Mouse (Mus musculus) ES-Bruce4 (cell line): ENCODE results near the gene Nod2. TPM values are rescaled to one million over a fixed set of nuclear protein-coding genes. Genes with fewer than 3 reads are reported as not detected.

Experiments
- H3K27ac ChIP-seq: 2 replicates; pipeline ENCODE4 v1.5.1; 2012; ENCODE audit warnings: low read length, inconsistent platforms; ENCODE audit not compliant: insufficient read depth
- H3K27me3 ChIP-seq: 2 replicates; pipeline ENCODE4 v1.6.1; 2012; ENCODE audit warnings: mild to moderate bottlenecking, low read length, inconsistent platforms; ENCODE audit not compliant: control insufficient read depth, poor library complexity, insufficient read depth, severe bottlenecking
- H3K36me3 ChIP-seq: 2 replicates; pipeline ENCODE4 v1.6.1; 2012; ENCODE audit warnings: inconsistent platforms, mild to moderate bottlenecking, low read length, moderate library complexity; ENCODE audit not compliant: control insufficient read depth, poor library complexity, insufficient read depth, severe bottlenecking
- H3K4me1 ChIP-seq: one replicate; pipeline ENCODE4 v1.8.1; 2011; ENCODE audit warnings: low read length; ENCODE audit not compliant: control insufficient read depth, insufficient read depth
- H3K4me3 ChIP-seq: 2 replicates; pipeline ENCODE4 v1.5.1; 2011; ENCODE audit warnings: low read depth, mild to moderate bottlenecking, low read length
- H3K9ac ChIP-seq: 2 replicates; pipeline ENCODE4 v1.6.1; 2012; ENCODE audit warnings: low read depth, mild to moderate bottlenecking, inconsistent platforms; ENCODE audit not compliant: poor library complexity, severe bottlenecking
- H3K9me3 ChIP-seq: replicated peaks from 2 replicates; pipeline ENCODE4 v1.6.1; 2012; ENCODE audit warnings: mild to moderate bottlenecking, low read length, inconsistent platforms; ENCODE audit not compliant: control insufficient read depth, poor library complexity, insufficient read depth, severe bottlenecking
- CTCF ChIP-seq: IDR thresholded peaks from one replicate; pipeline ENCODE4 v1.8.1; 2011; ENCODE audit warnings: low read depth, low read length
- EP300 ChIP-seq: IDR thresholded peaks from 2 replicates; pipeline ENCODE4 v1.6.1; 2011; ENCODE audit warnings: low read depth, low read length; ENCODE audit not compliant: insufficient read depth
- POLR2A ChIP-seq: IDR thresholded peaks from one replicate; pipeline ENCODE4 v1.8.1; 2011; ENCODE audit warnings: low read length; ENCODE audit not compliant: insufficient read depth
- polyA plus RNA-seq: library from polyadenylated mRNA; stranded (reverse); fragments of >200 nt; gene quantifications from 2 replicates; pipeline ENCODE4 v1.2.4, GENCODE M21; 2011; ENCODE audit warnings: low read depth; ENCODE audit not compliant: missing spikeins, insufficient read depth, insufficient read length

Nod2 gene
- polyA plus RNA-seq, 1 experiment: 1.2 TPM

DNA sequence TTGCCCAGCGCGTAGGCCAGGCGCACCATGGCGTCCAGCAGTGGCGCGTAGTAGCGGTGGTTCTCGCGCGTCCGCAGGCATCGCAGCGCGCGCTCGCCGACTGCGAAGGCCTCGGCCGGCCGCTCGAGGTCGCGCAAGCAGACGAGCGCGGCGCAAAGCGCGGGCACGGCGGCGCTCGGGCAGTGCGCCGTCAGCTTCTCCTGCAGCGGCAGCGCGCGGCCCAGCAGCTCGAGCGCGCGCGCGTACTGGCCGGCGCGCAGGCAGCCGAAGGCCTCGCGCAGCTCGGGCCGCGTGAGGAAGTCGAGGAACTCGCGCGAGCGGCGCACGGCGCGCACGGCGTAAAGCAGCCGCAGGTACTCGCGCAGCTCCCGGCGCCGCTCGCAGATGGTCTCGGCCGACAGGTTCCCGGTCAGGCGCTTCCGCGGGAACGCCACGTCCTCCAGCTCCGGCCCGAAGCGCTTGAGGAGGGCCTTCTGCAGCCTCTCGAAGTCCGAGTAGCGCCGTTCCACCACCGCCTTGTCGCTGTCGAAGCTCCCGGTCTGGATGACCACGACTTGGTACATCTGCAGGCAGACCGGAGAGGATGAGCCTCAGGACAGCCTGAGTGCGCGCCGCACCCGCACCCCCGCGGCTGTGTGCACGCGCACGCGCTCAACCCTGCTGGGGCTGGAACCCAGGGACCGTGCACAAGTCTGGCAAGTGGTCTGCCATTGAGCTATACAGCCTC, 19.7 kb upstream of the Nod2 start:
- Histone ChIP-seq H3K9ac (peak overlapping the region; percentile 70), H3K27ac (no peak overlapping the region), H3K4me3 (peak overlapping the region; percentile 72), H3K27me3 (peaks cover 2% of the 10 kb centered on the region; the same call in 1 of the 2 replicates), H3K4me1 (no peaks in the 10 kb centered on the region), H3K9me3 (peaks cover 5% of the 10 kb centered on the region; the same call in 1 of the 2 replicates), H3K36me3 (no peaks in the 10 kb centered on the region)
- no peak for TF ChIP-seq EP300
- TF ChIP-seq CTCF: no peak
- no peak for TF ChIP-seq POLR2A

DNA sequence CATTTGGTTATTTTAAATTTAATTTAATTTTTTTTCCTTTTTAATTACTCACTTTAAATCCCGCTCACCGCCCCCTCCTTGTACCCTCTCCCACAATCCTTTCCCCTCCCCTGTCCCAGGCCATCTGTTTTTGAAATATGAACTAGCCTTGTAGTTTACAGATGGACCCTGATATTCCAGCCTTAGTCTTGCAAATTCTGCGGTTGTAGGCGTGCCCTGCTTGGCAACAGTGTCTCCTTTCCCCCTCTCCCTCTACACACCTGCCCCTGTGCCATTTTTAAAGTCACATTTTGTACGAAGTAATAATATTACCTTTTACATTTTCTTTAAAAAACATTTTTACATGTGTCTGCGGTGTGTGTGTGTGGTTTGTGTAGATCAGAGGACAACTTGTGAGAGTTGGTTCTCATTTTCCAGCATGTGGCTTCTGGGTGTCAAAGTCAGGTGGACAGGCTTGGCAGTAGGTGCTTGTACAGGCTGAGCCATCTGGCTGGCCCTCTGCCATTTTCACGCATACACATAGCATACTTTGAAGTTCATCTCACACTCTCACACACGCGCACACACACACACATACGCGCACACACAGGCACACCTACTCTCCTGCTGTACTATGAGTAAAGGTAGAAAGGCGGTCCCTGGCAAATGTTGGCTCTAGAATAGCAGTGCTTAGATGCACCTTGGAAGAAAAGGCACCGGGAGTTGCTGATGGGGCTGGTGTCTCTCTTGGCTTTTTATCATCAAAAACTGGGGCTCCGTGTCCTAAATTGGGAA, 18.9 kb upstream of the Nod2 start:
- H3K4me3 ChIP-seq: no peak overlapping the region
- H3K27me3 ChIP-seq: peaks cover 2% of the 10 kb centered on the region; the same call in 1 of the 2 replicates
- H3K36me3 ChIP-seq: no peaks in the 10 kb centered on the region
- peaks cover 5% of the 10 kb centered on the region; the same call in 1 of the 2 replicates for H3K9me3 ChIP-seq
- no peaks in the 10 kb centered on the region for H3K4me1 ChIP-seq
- H3K27ac ChIP-seq: no peak overlapping the region
- H3K9ac ChIP-seq: peak overlapping the region; percentile 70; the same call in 1 of the 2 replicates
- TF ChIP-seq CTCF (no peak), EP300 (no peak), POLR2A (no peak)

DNA sequence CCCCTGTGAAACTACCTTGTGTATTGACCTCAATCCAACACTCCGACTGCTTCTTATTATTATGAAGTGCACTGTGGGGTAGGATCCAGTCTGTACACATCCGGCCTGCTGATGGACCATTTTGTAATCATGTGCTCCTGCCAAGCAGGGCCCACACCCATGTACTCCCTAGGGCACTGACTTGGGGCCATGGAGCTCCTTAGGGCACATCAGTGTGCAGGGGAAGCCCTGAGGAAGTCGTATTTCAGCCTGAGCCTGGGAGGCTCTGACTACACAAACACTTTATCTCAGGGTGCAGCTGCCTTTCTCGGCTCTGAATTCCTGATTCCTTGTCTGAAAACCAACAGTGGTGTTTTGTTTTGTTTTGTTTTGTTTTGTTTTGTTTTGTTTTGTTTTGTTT, 16.9 kb upstream of the Nod2 start:
- peaks cover 5% of the 10 kb centered on the region; the same call in 1 of the 2 replicates for H3K9me3 ChIP-seq
- TF ChIP-seq CTCF (no peak), EP300 (no peak), POLR2A (no peak)
- no peak overlapping the region for H3K4me3 ChIP-seq
- no peaks in the 10 kb centered on the region for H3K4me1 ChIP-seq
- peaks cover 2% of the 10 kb centered on the region; the same call in 1 of the 2 replicates for H3K27me3 ChIP-seq
- no peak overlapping the region; the same call in 1 of the 2 replicates for H3K27ac ChIP-seq
- no peak overlapping the region for H3K9ac ChIP-seq
- H3K36me3 ChIP-seq: no peaks in the 10 kb centered on the region

DNA sequence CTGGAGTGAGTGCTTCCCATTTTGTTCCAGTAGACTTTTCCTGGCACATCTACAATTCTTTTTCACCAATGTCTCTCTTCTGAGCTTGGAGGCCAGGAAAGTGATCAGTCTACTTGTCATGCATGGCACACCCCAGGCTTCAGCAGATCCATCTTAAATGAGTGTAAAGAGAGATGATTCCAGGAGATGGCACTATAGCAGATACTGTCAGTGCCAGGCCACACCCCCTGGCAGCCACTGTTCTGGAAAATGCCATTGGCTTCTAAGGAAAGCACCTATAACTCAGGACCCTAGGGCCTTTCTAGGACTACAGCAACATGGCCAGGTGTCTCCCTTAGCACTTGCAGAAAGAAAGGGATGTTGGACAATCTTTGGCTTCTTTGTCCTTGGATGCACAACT, 16.0 kb upstream of the Nod2 start:
- Histone ChIP-seq H3K4me1 (no peaks in the 10 kb centered on the region), H3K9me3 (peaks cover 5% of the 10 kb centered on the region; the same call in 1 of the 2 replicates), H3K36me3 (no peaks in the 10 kb centered on the region), H3K27me3 (peaks cover 2% of the 10 kb centered on the region; the same call in 1 of the 2 replicates), H3K9ac (no peak overlapping the region), H3K4me3 (no peak overlapping the region), H3K27ac (no peak overlapping the region)
- TF ChIP-seq POLR2A: no peak
- no peak for TF ChIP-seq EP300
- no peak for TF ChIP-seq CTCF

DNA sequence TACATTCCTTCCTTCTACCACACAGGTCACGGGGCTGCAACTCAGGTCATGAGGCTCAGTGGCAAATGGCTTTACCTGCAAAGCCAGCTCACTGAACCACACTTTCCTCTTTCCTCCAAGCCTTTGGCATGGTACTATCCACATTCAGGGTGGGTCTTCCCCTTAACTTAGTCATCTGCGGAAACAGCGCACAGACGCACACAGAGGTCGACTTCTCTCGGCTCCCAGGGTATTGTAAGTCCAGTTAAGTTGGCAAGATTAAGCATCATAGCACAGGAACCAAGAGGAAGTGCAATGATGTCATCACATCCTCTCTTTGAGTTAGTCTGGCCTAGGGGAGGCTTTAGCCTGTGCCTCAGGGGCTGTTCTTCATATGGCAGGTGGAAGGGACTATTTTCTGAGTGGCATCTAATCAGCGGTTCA, 13.8 kb upstream of the Nod2 start:
- no peaks in the 10 kb centered on the region for H3K4me1 ChIP-seq
- H3K9ac ChIP-seq: no peak overlapping the region
- no peak overlapping the region for H3K4me3 ChIP-seq
- H3K27me3 ChIP-seq: no peaks in the 10 kb centered on the region
- no peak for TF ChIP-seq POLR2A
- TF ChIP-seq EP300: no peak
- no peak for TF ChIP-seq CTCF
- H3K36me3 ChIP-seq: no peaks in the 10 kb centered on the region
- no peak overlapping the region for H3K27ac ChIP-seq
- H3K9me3 ChIP-seq: peaks cover 5% of the 10 kb centered on the region; the same call in 1 of the 2 replicates
